Mouse (Mus musculus) embryonic fibroblast, embryonic 13.5 days (primary cell): ENCODE results near the gene Soga1.

Source experiments
- CTCF ChIP-seq: IDR thresholded peaks from 2 replicates; pipeline ENCODE4 v1.5.1; 2011; ENCODE audit warnings: mild to moderate bottlenecking, control low read depth, low read length, moderate library complexity, borderline replicate concordance; ENCODE audit not compliant: insufficient read depth
- POLR2A ChIP-seq: IDR thresholded peaks from 2 replicates; pipeline ENCODE4 v1.6.1; 2011; ENCODE audit warnings: low read depth, mild to moderate bottlenecking, control low read depth, low read length, moderate library complexity

DNA sequence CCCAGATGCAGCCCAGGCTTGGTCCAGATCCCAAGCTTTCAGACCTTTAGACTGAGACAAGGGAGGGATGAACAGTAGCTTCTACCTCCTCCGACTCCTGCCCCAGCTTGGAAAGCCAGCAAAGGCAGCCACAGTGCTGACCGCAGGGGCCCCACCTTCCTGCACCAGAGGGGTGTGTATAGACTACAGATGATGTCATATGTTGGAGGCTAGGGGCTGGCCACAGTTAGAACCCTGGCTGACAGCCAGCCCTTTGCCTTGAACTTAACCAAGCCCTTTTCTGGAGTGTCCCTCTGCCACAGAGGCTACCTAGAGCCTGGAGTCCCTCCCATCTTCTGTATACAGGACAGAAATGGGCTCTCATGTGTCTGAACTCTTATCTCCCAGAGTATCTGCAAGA is 7.5 kb downstream of the Soga1 start:
- TF ChIP-seq POLR2A, result no peak
- TF ChIP-seq CTCF, result no peak
